In genomic region chr4:40969781-40970591, GRCm38 (mm10) we compare ENCODE assay signal across 8 mouse cellular contexts. TPM values are rescaled to one million over a fixed set of nuclear protein-coding genes. Genes with fewer than 3 reads are reported as not detected.
DNase-seq lines count a peak whose midpoint lies in the region; ATAC-seq and TF ChIP-seq lines count a peak whose summit lies in the region.

No protein-coding gene starts in this region.

- peaks cover 22% of the 10 kb centered on the region for H3K36me3 ChIP-seq in forebrain, postnatal 0 days (ENCODE audit: insufficient read depth)
- peaks cover 18% of the 10 kb centered on the region for H3K36me3 ChIP-seq in neural tube, embryonic 12.5 days

- peak; percentile 20 to 23 for DNase-seq in cerebellum, adult 18-20 months
- no peak for DNase-seq in cerebellum, postnatal 4 days (ENCODE audit: low spot score in 2 of 2)
- peak; percentile 23 for DNase-seq in MN1 (ENCODE audit: low spot score)
- DNase-seq in forebrain, postnatal 0 days = no peak
- DNase-seq in kidney, postnatal 36 days = peak; percentile 17 to 34
- DNase-seq in spleen, adult 12 weeks (ENCODE audit: low spot score) = no peak
- DNase-seq in left cerebral cortex, postnatal 14 days (ENCODE audit: low spot score in 2 of 2) = no peak

- peak overlapping the region; percentile 95 for H3K27ac ChIP-seq in forebrain, postnatal 0 days (ENCODE audit: low read depth, low read length)
- H3K27ac ChIP-seq in neural tube, embryonic 12.5 days = peak overlapping the region; percentile 80; the same call in 1 of the 2 replicates

- peak overlapping the region; percentile 66 for H3K4me2 ChIP-seq in forebrain, postnatal 0 days (ENCODE audit: low read depth)
- H3K4me2 ChIP-seq in neural tube, embryonic 12.5 days (replicated peaks) = peak overlapping the region; percentile 69

- no peaks in the 10 kb centered on the region for H3K27me3 ChIP-seq in forebrain, postnatal 0 days (ENCODE audit: insufficient read depth, low read length)
- no peaks in the 10 kb centered on the region for H3K27me3 ChIP-seq in neural tube, embryonic 12.5 days (replicated peaks)

- ATAC-seq in forebrain, postnatal 0 days = no peak; the same call in 1 of the 2 replicates
- no peak; the same call in 1 of the 2 replicates for ATAC-seq in neural tube, embryonic 12.5 days (ENCODE audit: low FRiP score, low read depth)

- peak overlapping the region; percentile 89 for H3K9ac ChIP-seq in forebrain, postnatal 0 days
- peak overlapping the region; percentile 84 for H3K9ac ChIP-seq in neural tube, embryonic 12.5 days

- peak overlapping the region; percentile 95 for H3K4me3 ChIP-seq in forebrain, postnatal 0 days (ENCODE audit: low read depth, low read length)
- peak overlapping the region; percentile 92 for H3K4me3 ChIP-seq in neural tube, embryonic 12.5 days

- no peak for TF ChIP-seq CTCF in forebrain, postnatal 0 days (IDR thresholded peaks at IDR 0.05; ENCODE audit: low read depth)

- no peaks in the 10 kb centered on the region for H3K9me3 ChIP-seq in forebrain, postnatal 0 days (ENCODE audit: low read length)
- H3K9me3 ChIP-seq in neural tube, embryonic 12.5 days = no peaks in the 10 kb centered on the region

- peaks cover 10% of the 10 kb centered on the region; the same call in 1 of the 2 replicates for H3K4me1 ChIP-seq in forebrain, postnatal 0 days (ENCODE audit: insufficient read depth)
- peaks cover 5% of the 10 kb centered on the region for H3K4me1 ChIP-seq in neural tube, embryonic 12.5 days

- WGBS in forebrain, postnatal 0 days = 12% methylated on average over 12 of the region's 13 CpGs
- 10% methylated on average over 13 of the region's 13 CpGs for WGBS in neural tube, embryonic 12.5 days

- intact Hi-C loops in left cerebral cortex, postnatal 14 days (cut with DNase I) = no loop called here

RNA-seq across cellular contexts. Expression of gene Nfx1, which starts 0.7 kb away (rescaled TPM):
- total RNA-seq in forebrain, postnatal 0 days (2014; rRNA removed) = 80.3 and 92.1 TPM in 2 replicates
- 55.2 and 68.4 TPM in 2 replicates for polyA plus RNA-seq in forebrain, postnatal 0 days (2015; fragmentation: Nextera tagmentation; extraction: Ambion mirVana)
- polyA plus RNA-seq in neural tube, embryonic 12.5 days (2016; fragmentation: Nextera tagmentation; extraction: Ambion mirVana) = 96.8 and 96.9 TPM in 2 replicates
- total RNA-seq in left cerebral cortex, postnatal 14 days (2021) = 10 to 100 TPM; 59.1 to 62.0 TPM

RNA-seq across cellular contexts. Expression of gene Chmp5, which starts 21.8 kb away (rescaled TPM):
- total RNA-seq in forebrain, postnatal 0 days (2014; rRNA removed) = 94.8 and 101 TPM in 2 replicates
- 146 and 149 TPM in 2 replicates for polyA plus RNA-seq in forebrain, postnatal 0 days (2015; fragmentation: Nextera tagmentation; extraction: Ambion mirVana)
- 154 and 155 TPM in 2 replicates for polyA plus RNA-seq in neural tube, embryonic 12.5 days (2016; fragmentation: Nextera tagmentation; extraction: Ambion mirVana)
- 10 to 100 TPM; 71.4 to 73.1 TPM for total RNA-seq in left cerebral cortex, postnatal 14 days (2021)

RNA-seq across cellular contexts. Expression of gene Bag1, which starts 21.9 kb away (rescaled TPM):
- 116 and 174 TPM in 2 replicates for total RNA-seq in forebrain, postnatal 0 days (2014; rRNA removed)
- polyA plus RNA-seq in forebrain, postnatal 0 days (2015; fragmentation: Nextera tagmentation; extraction: Ambion mirVana) = 201 and 203 TPM in 2 replicates
- polyA plus RNA-seq in neural tube, embryonic 12.5 days (2016; fragmentation: Nextera tagmentation; extraction: Ambion mirVana) = 238 and 242 TPM in 2 replicates
- 100 to 1,000 TPM; 160 to 164 TPM for total RNA-seq in left cerebral cortex, postnatal 14 days (2021)

RNA-seq across cellular contexts. Expression of gene Spink4, which starts 50.1 kb away (rescaled TPM):
- not detected in 2 replicates for total RNA-seq in forebrain, postnatal 0 days (2014; rRNA removed)
- not detected in 2 replicates for polyA plus RNA-seq in forebrain, postnatal 0 days (2015; fragmentation: Nextera tagmentation; extraction: Ambion mirVana)
- polyA plus RNA-seq in neural tube, embryonic 12.5 days (2016; fragmentation: Nextera tagmentation; extraction: Ambion mirVana) = not detected in 2 replicates
- not detected for total RNA-seq in left cerebral cortex, postnatal 14 days (2021)

Comparison
In these comparisons a context has a peak if more than half of its experiments do, and no peak if none do; other contexts are left out.
1. DNase-seq: peak in cerebellum, adult 18-20 months (2 of 2), MN1 (single experiment) and kidney, postnatal 36 days (2 of 2); none in cerebellum, postnatal 4 days (0 of 2), forebrain, postnatal 0 days (single experiment), spleen, adult 12 weeks (single experiment) and left cerebral cortex, postnatal 14 days (0 of 2).